Mouse (Mus musculus): ENCODE results near the gene Acrbp.

- TF ChIP-seq EP300 (IDR thresholded peaks at IDR 0.05; ENCODE audit: low read depth) (no peak), CTCF (IDR thresholded peaks at IDR 0.05; ENCODE audit: low read depth) (no peak)
These were observed 17.9 kb upstream of the Acrbp start for GRCm38 (mm10) chr6:125031604-125032003.
